Mouse (Mus musculus) lung, embryonic 16.5 days (tissue): ENCODE results near the gene Cdc20. TPM values are rescaled to one million over a fixed set of nuclear protein-coding genes. Genes with fewer than 3 reads are reported as not detected.

Experiments used
- ATAC-seq: fragments of 200-750 bp; cut with Nextera tagmentation; 2 replicates; pipeline ENCODE4 v1.8.0; 2017; ENCODE audit warnings: low read depth, mild to moderate bottlenecking, moderate library complexity
- H3K27ac ChIP-seq: fragments of 300-500 bp; sonication (generic); 2 replicates; pipeline ENCODE4 v1.5.1; 2014; ENCODE audit warnings: mild to moderate bottlenecking, control low read depth, low read length
- H3K27me3 ChIP-seq: fragments of 300-500 bp; sonication (generic); 2 replicates; pipeline ENCODE4 v1.6.1; 2014; ENCODE audit warnings: low read depth, low read length, mixed read lengths; ENCODE audit not compliant: control insufficient read depth, insufficient read depth
- H3K36me3 ChIP-seq: fragments of 300-500 bp; sonication (generic); 2 replicates; pipeline ENCODE4 v1.6.1; 2014; ENCODE audit warnings: low read length; ENCODE audit not compliant: control insufficient read depth, insufficient read depth
- H3K4me1 ChIP-seq: fragments of 300-500 bp; sonication (generic); replicated peaks from 2 replicates; pipeline ENCODE4 v1.6.1; 2014; ENCODE audit warnings: low read length, mixed read lengths; ENCODE audit not compliant: control insufficient read depth, insufficient read depth
- H3K4me2 ChIP-seq: fragments of 300-500 bp; sonication (generic); 2 replicates; pipeline ENCODE4 v1.6.1; 2014; ENCODE audit warnings: low read depth, low read length, control low read depth
- H3K4me3 ChIP-seq: fragments of 300-500 bp; sonication (generic); 2 replicates; pipeline ENCODE4 v1.5.1; 2014; ENCODE audit warnings: mild to moderate bottlenecking, low read length, control low read depth
- H3K9ac ChIP-seq: fragments of 300-500 bp; sonication (generic); 2 replicates; pipeline ENCODE4 v1.6.1; 2014; ENCODE audit warnings: low read length, control low read depth
- H3K9me3 ChIP-seq: fragments of 300-500 bp; sonication (generic); 2 replicates; pipeline ENCODE4 v1.6.1; 2016; ENCODE audit warnings: low read length; ENCODE audit not compliant: control insufficient read depth
- WGBS: fragments of 180-500 bp; shearing (Covaris S2); extraction: QIAGEN DNeasy Blood & Tissue Kit; methylation state at CpG from one replicate; pipeline ENCODE4 v1.1.7; 2014; 5-methylcytosine and 5-hydroxymethylcytosine counted together
- polyA plus RNA-seq: library from polyadenylated mRNA; unstranded; fragments of >200 nt; fragmentation: Nextera tagmentation; extraction: Ambion mirVana; gene quantifications from 2 replicates; pipeline ENCODE4 v1.2.1, GENCODE M21; 2015

The Cdc20 gene
- polyA plus RNA-seq, 1 experiment from 2014 or later: 292 TPM

DNA sequence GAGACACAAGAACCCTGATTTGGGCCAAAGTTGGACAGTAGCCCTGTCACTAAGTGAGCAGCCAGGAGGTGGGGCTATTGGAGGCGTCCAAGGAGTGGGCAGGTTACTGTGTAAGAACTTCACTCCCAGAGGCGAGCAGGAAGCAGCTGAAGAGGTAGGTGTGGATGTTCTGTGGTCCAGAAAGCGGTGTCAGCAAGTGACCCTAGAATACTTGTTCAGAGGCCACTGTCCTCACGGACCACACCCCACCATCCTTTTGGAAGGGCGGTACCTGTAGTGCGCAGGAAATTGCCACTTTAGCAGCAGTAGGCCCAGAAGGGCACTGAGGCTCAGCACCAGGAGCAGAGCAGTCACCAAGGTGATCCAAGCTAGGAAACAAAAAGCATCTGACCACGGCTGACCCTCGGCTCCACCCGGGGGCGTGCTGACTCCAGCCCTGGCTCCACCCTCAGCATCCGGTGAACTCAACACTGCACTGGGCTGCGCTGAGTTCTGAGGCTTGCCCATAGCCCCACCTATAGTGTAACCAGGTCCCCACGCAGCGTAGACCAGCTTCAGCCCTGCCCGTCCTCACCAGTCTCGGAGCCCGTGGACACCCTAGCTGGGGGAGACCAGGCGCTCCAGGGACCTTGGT, 8.7 kb upstream of the Cdc20 start:
- WGBS: 18% methylated on average over 18 of the region's 18 CpGs
- Histone ChIP-seq H3K27me3 (no peaks in the 10 kb centered on the region), H3K9ac (peak overlapping the region; percentile 61), H3K4me1 (peaks cover 10% of the 10 kb centered on the region), H3K36me3 (no peaks in the 10 kb centered on the region), H3K4me3 (peak overlapping the region; percentile 46), H3K27ac (0 out of 2 replicates have a peak overlapping the region, but pooled peaks have one; percentile 16), H3K9me3 (no peaks in the 10 kb centered on the region), H3K4me2 (peak overlapping the region; percentile 76)
- peak; percentile 87 for ATAC-seq

DNA sequence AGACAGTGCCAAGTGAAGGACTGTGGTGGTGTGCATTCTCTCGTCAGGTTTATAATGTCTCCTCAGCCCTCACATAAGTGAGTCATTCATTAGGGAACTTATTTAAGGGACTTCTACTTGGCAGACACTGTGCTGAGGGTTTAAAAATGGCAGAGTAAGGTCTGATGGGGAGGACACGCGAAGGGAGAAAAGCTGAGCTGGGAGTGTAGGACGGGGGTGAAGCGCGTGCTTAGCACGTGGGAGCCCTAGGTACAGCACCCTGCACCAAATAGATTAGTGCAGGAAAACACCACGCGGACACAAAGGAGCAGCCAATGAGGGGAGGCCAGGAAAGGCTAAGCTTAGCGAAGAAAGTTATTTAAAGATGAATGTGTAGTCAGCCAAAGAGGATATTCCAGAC, 7.9 kb upstream of the Cdc20 start:
- Histone ChIP-seq H3K36me3 (no peaks in the 10 kb centered on the region), H3K4me3 (no peak overlapping the region), H3K27ac (no peak overlapping the region), H3K4me1 (peaks cover 10% of the 10 kb centered on the region), H3K27me3 (no peaks in the 10 kb centered on the region), H3K4me2 (no peak overlapping the region), H3K9ac (no peak overlapping the region), H3K9me3 (no peaks in the 10 kb centered on the region)
- no peak for ATAC-seq
- WGBS: 79% methylated on average over 10 of the region's 10 CpGs

GRCm38 (mm10) chr4:118437829-118438253, 689 bp upstream of the Cdc20 start:
- Histone ChIP-seq H3K27ac (peak overlapping the region; percentile 89), H3K9ac (peak overlapping the region; percentile 88), H3K36me3 (peaks cover 7% of the 10 kb centered on the region), H3K4me1 (peaks cover 28% of the 10 kb centered on the region), H3K4me3 (peak overlapping the region; percentile 78), H3K4me2 (peak overlapping the region; percentile 97), H3K9me3 (no peaks in the 10 kb centered on the region), H3K27me3 (no peaks in the 10 kb centered on the region)
- ATAC-seq: peak; percentile 26; the same call in 1 of the 2 replicates
- 4% methylated on average over 12 of the region's 12 CpGs for WGBS

- no peak overlapping the region for H3K9ac ChIP-seq
- no peak for ATAC-seq
- H3K27ac ChIP-seq: no peak overlapping the region
- H3K36me3 ChIP-seq: peaks cover 22% of the 10 kb centered on the region
- no peak overlapping the region for H3K4me3 ChIP-seq
- WGBS: 70% methylated on average over 8 of the region's 8 CpGs
- no peaks in the 10 kb centered on the region for H3K27me3 ChIP-seq
- no peak overlapping the region for H3K4me2 ChIP-seq
- peaks cover 46% of the 10 kb centered on the region for H3K4me1 ChIP-seq
- H3K9me3 ChIP-seq: no peaks in the 10 kb centered on the region
These were observed 4.8 kb downstream of the Cdc20 start for GRCm38 (mm10) chr4:118432332-118432731.

DNA sequence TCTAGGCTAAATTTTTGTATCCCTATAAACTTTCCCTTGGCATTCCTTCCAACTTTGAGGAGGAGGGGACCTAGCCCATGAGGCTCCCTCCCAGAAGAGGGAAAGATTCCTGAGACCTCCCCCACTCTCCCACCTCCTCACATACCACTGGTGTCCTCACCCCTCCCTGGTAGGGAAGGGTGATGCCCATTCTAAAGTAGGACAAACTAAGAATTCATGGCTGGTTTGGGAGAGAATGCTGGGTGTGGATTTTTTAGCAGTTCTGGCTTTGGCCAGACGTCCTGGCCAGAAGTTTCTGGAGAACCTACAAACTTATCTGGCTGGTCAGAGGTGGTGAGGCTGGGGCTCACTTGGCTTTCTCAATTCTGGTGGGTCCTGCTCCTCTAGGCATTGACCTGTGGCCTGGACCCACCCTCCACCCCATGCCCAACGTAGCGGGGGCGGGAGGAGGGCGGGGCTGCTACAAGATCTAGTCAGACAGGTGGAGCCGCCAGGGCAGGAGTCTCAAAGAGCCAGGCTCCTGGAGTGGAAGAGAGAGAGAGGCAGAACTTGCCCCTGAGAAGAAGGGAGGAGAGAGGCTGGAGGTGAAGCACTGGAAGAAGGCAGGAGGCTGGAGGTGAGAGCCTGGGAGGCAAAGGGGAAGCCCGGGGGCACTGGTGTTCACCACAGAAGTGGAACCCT, 7.8 kb downstream of the Cdc20 start:
- ATAC-seq: no peak
- Histone ChIP-seq H3K27ac (peak overlapping the region; percentile 90), H3K4me1 (peaks cover 33% of the 10 kb centered on the region), H3K4me3 (peak overlapping the region; percentile 82), H3K27me3 (no peaks in the 10 kb centered on the region), H3K36me3 (peaks cover 22% of the 10 kb centered on the region), H3K9me3 (no peaks in the 10 kb centered on the region), H3K4me2 (peak overlapping the region; percentile 84), H3K9ac (peak overlapping the region; percentile 85)
- WGBS: 21% methylated on average over 7 of the region's 7 CpGs

DNA sequence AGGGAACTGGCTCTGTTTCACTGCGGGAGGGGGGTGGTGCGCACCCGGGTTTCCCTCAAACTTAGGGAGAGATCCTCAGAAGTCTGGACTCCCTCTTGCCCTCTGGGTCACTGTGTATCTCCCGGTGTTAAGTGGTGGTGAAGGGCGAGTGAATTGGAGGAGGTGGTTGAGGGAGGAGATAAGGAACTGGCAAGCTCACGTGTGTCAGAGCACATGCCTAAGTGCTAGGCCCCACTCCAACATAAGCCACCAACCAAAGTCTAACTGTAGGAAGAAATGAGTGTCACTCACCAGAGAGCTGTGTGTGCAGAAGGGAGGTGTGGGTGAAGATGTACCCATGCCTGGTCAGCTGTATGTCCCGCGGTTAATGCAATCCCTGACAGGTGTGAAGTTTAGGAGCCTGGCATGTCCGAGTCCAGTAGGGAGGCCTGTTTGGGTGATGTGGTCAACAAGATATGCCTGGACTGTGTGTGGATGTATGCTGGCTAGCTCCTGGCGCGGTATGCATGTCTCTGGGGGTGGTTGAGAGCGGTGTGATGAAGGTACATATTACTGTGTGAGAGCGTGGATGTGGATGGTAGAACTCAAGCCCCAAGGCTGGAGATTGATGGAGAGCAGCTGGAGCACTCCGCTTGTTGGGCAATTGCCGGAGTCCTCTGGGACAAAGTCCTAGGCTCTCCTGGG, 8.5 kb downstream of the Cdc20 start:
- peak overlapping the region; percentile 85 for H3K9ac ChIP-seq
- H3K36me3 ChIP-seq: peaks cover 22% of the 10 kb centered on the region
- peak overlapping the region; percentile 84 for H3K4me2 ChIP-seq
- WGBS: 17% methylated on average over 15 of the region's 15 CpGs
- H3K27me3 ChIP-seq: no peaks in the 10 kb centered on the region
- H3K27ac ChIP-seq: peak overlapping the region; percentile 90
- H3K9me3 ChIP-seq: no peaks in the 10 kb centered on the region
- peak overlapping the region; percentile 82 for H3K4me3 ChIP-seq
- peak; percentile 13; the same call in 1 of the 2 replicates for ATAC-seq
- peaks cover 29% of the 10 kb centered on the region for H3K4me1 ChIP-seq

DNA sequence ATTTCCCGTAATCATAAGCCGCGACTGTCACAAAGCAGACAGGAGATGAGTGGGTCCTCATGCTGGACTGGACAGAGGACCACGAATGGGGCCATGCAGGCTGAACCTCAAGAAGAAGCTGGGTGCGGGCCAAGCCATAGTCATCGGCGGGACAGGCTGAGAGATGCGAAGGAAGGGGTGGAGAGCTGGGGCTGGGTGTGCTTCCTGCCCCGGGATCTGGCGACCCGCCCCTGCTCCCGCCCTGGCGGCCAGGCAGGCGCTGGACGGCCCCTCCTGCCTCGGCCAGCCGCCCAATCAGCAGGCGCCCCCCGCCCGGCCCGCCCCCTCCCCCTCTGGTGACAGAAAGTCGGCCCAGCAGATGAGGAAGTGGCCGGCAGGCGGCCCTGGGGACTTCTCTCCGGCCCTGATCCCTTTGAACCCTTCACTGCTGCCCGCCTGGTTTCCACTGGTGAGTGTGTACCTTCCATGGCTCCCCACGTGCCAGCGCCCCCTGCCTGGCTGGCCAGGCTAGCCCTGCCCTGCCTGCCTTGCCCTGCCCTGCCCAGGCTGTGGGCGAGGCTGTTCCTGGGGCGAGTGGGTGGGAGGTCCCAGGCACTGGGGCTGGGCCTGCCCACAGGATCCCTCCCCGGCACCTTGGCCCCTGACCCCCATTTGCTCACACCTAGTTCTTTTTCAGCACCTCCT, 9.2 kb downstream of the Cdc20 start, which contains the start of gene Elovl1:
Elovl1 (plus strand) TSS at position 326 of the 684 bp plus-strand sequence.
- Histone ChIP-seq H3K27ac (peak within 1 kb of the TSS; percentile 94), H3K4me1 (peaks cover 29% of the 10 kb centered on the region), H3K9ac (peak within 1 kb of the TSS; percentile 85), H3K27me3 (no peaks in the 10 kb centered on the region), H3K36me3 (peaks cover 16% of the 10 kb centered on the region), H3K4me3 (peak within 1 kb of the TSS; percentile 82), H3K4me2 (peak within 1 kb of the TSS; percentile 84), H3K9me3 (no peaks in the 10 kb centered on the region)
- under 1% methylated on average over 28 of the region's 31 CpGs for WGBS
- peak; percentile 97 for ATAC-seq

DNA sequence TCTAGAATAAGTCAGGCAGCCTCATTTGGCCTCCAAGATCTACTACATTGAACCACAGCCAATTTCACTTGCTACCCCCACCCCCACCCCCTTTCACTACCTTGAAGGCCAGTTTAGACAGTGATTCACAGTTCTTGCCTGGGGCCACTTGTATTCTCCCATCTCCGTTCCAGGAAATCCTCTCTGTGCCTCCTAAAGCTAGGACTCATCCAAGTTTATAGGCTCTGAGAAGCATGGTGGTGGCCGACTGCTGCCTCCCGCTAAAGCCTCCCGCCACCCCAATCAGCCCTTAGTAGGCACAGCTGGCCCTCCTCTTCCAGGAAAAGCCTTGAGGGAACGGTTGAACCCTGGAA, 9.8 kb downstream of the Cdc20 start:
- Histone ChIP-seq H3K4me1 (peaks cover 29% of the 10 kb centered on the region), H3K27me3 (no peaks in the 10 kb centered on the region), H3K4me3 (peak overlapping the region; percentile 82), H3K9ac (peak overlapping the region; percentile 82), H3K9me3 (no peaks in the 10 kb centered on the region), H3K27ac (peak overlapping the region; percentile 94), H3K4me2 (peak overlapping the region; percentile 84), H3K36me3 (peaks cover 11% of the 10 kb centered on the region)
- 4% methylated on average over 5 of the region's 5 CpGs for WGBS
- ATAC-seq: peak; percentile 49
